Comparison of ENCODE assay signal across 37 mouse cellular contexts in the genomic region with DNA sequence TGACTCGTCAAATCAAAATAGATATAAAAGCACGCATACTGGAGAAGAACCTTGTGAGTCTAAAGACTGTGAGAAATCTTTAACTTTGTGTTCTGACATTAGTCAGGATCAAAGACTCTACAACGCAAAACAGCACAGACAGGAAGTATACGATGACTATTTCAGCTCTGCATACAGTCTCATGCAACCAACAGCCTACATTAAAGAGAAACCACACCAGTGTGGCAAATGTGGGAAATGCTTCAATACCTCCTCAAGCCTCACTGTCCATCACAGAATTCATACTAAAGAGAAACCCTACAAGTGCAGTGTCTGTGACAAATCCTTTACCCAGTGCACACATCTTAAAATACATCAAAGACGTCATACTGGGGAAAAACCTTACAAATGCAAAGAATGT. TPM values are rescaled to one million over a fixed set of nuclear protein-coding genes. Genes with fewer than 3 reads are reported as not detected.
A peak's percentile ranks its signal among the peaks of the same experiment; 100 is the strongest.
DNase-seq lines count a peak whose midpoint lies in the region; ATAC-seq lines count a peak whose summit lies in the region.
"Had no signal": no experiment of that assay in that cellular context is flagged by ENCODE, and none has a peak within 500 bp of the region (broad histone marks: within the 10 kb centered on the region; RNA-seq: fewer than 3 reads in every experiment).

No protein-coding gene starts in this region.

- H3K27me3 ChIP-seq in splenic B cell, adult 2 months (ENCODE audit: control insufficient read depth, insufficient read depth, low read length, poor library complexity, severe bottlenecking) = no peaks in the 10 kb centered on the region
- no peaks in the 10 kb centered on the region for H3K27me3 ChIP-seq in forebrain, embryonic 14.5 days (replicated peaks; ENCODE audit: control insufficient read depth, insufficient read depth, low read length)
- H3K27me3 ChIP-seq in hindbrain, embryonic 13.5 days = no peaks in the 10 kb centered on the region
- H3K27me3 ChIP-seq: embryonic facial prominence, embryonic 13.5 days; forebrain, embryonic 13.5 days; kidney, embryonic 15.5 days; limb, embryonic 15.5 days; stomach, embryonic 15.5 days had no signal

- peak; percentile 64; the same call in 1 of the 2 replicates for ATAC-seq in megakaryocyte, adult 5-6 weeks (ENCODE audit: poor library complexity, severe bottlenecking)
- no peak for ATAC-seq in forebrain, embryonic 14.5 days
- ATAC-seq in hindbrain, embryonic 13.5 days (ENCODE audit: low FRiP score) = no peak
- ATAC-seq: forebrain, embryonic 13.5 days; midbrain, embryonic 16.5 days had no signal

- no peak overlapping the region for H3K4me2 ChIP-seq in forebrain, embryonic 14.5 days (ENCODE audit: low read length)
- H3K4me2 ChIP-seq in hindbrain, embryonic 13.5 days = no peak overlapping the region
- H3K4me2 ChIP-seq: embryonic facial prominence, embryonic 13.5 days; forebrain, embryonic 13.5 days; heart, embryonic 11.5 days; hindbrain, embryonic 14.5 days; kidney, embryonic 15.5 days; limb, embryonic 15.5 days; lung, embryonic 14.5 days; midbrain, embryonic 11.5 days; stomach, embryonic 15.5 days had no signal

- no peak overlapping the region for H3K27ac ChIP-seq in forebrain, embryonic 14.5 days (ENCODE audit: low read depth, low read length)
- no peak overlapping the region for H3K27ac ChIP-seq in hindbrain, embryonic 13.5 days
- H3K27ac ChIP-seq: embryonic facial prominence, embryonic 13.5 days; forebrain, embryonic 13.5 days; gastrocnemius, adult 2 months; hindbrain, embryonic 14.5 days; kidney, embryonic 15.5 days; layer of hippocampus, adult 2 months; limb, embryonic 10.5 days; limb, embryonic 15.5 days; liver, embryonic 14.5 days; stomach, embryonic 15.5 days had no signal

- DNase-seq in CD4-positive, CD25-positive, alpha-beta regulatory T cell, adult 2 months (ENCODE audit: low read depth, low spot score) = peak; percentile 76
- peak; percentile 77 for DNase-seq in T-cell, adult 2 months (ENCODE audit: low spot score)
- peak; percentile 37 for DNase-seq in splenic B cell, adult 2 months (ENCODE audit: low read depth, low spot score)
- no peak for DNase-seq in forebrain, embryonic 14.5 days (ENCODE audit: low spot score)
- no peak for DNase-seq in layer of hippocampus, adult 11-12 months (ENCODE audit: low spot score)
- DNase-seq: adrenal gland, postnatal 25 days; cerebellum, adult 11-12 months; cerebellum, adult 9-11 months; gastrocnemius, adult 2 months; gastrocnemius, postnatal 36 days; heart, adult 18-20 months; heart, postnatal 36 days; kidney, adult 18-20 months; kidney, postnatal 25 days; lung, embryonic 14.5 days; lung, postnatal 14 days; retina, postnatal 1 day; right cerebral cortex, postnatal 14 days; thymus, postnatal 25 days had no signal

- H3K9ac ChIP-seq in forebrain, embryonic 14.5 days (ENCODE audit: low read length) = no peak overlapping the region
- H3K9ac ChIP-seq in hindbrain, embryonic 13.5 days = no peak overlapping the region
- H3K9ac ChIP-seq: embryonic facial prominence, embryonic 13.5 days; forebrain, embryonic 13.5 days; hindbrain, embryonic 14.5 days; kidney, embryonic 15.5 days; limb, embryonic 15.5 days; liver, embryonic 14.5 days; lung, embryonic 14.5 days; stomach, embryonic 15.5 days had no signal

- H3K4me3 ChIP-seq in forebrain, embryonic 14.5 days (ENCODE audit: low read depth, low read length) = no peak overlapping the region
- no peak overlapping the region for H3K4me3 ChIP-seq in hindbrain, embryonic 13.5 days
- H3K4me3 ChIP-seq: embryonic facial prominence, embryonic 13.5 days; erythroblast, embryonic 14.5 days; forebrain, embryonic 13.5 days; gastrocnemius, adult 2 months; kidney, embryonic 15.5 days; layer of hippocampus, adult 2 months; limb, embryonic 10.5 days; limb, embryonic 15.5 days; myocyte; stomach, embryonic 15.5 days had no signal

- peaks cover 16% of the 10 kb centered on the region for H3K36me3 ChIP-seq in splenic B cell, adult 2 months (ENCODE audit: control insufficient read depth, insufficient read depth, low read length, poor library complexity, severe bottlenecking)
- peaks cover 45% of the 10 kb centered on the region for H3K36me3 ChIP-seq in forebrain, embryonic 14.5 days (ENCODE audit: control insufficient read depth, insufficient read depth, low read length)
- peaks cover 55% of the 10 kb centered on the region for H3K36me3 ChIP-seq in hindbrain, embryonic 13.5 days

- no peaks in the 10 kb centered on the region for H3K9me3 ChIP-seq in forebrain, embryonic 14.5 days (replicated peaks; ENCODE audit: control insufficient read depth, low read length)
- no peaks in the 10 kb centered on the region for H3K9me3 ChIP-seq in hindbrain, embryonic 13.5 days
- H3K9me3 ChIP-seq: embryonic facial prominence, embryonic 13.5 days; forebrain, embryonic 13.5 days; G1E; kidney, embryonic 15.5 days; limb, embryonic 10.5 days; limb, embryonic 15.5 days; stomach, embryonic 15.5 days had no signal

- no peaks in the 10 kb centered on the region for H3K4me1 ChIP-seq in forebrain, embryonic 14.5 days (ENCODE audit: control insufficient read depth, insufficient read depth, low read length)
- no peaks in the 10 kb centered on the region for H3K4me1 ChIP-seq in hindbrain, embryonic 13.5 days (replicated peaks)
- H3K4me1 ChIP-seq: embryonic facial prominence, embryonic 13.5 days; forebrain, embryonic 13.5 days; kidney, embryonic 15.5 days; limb, embryonic 10.5 days; limb, embryonic 15.5 days; stomach, embryonic 15.5 days had no signal

- 96% methylated on average over 5 of the region's 5 CpGs for WGBS in forebrain, embryonic 14.5 days
- WGBS in hindbrain, embryonic 13.5 days = 95% methylated on average over 5 of the region's 5 CpGs

RNA-seq across cellular contexts. Expression of gene Zfp51, which starts 13.4 kb away (rescaled TPM):
- 16.3 and 19.6 TPM in 2 replicates for total RNA-seq in megakaryocyte, adult 5-6 weeks (2015)
- 12.4 and 12.5 TPM in 2 replicates for total RNA-seq in megakaryocyte, adult 5-6 weeks (2017)
- polyA plus RNA-seq in forebrain, embryonic 14.5 days (2014; fragmentation: Nextera tagmentation; extraction: Ambion mirVana) = 14.4 and 16.0 TPM in 2 replicates
- polyA plus RNA-seq in hindbrain, embryonic 13.5 days (2015; fragmentation: Nextera tagmentation; extraction: Ambion mirVana) = 13.0 and 15.1 TPM in 2 replicates

RNA-seq across cellular contexts. Expression of gene Zfp53, which starts 25.2 kb away (rescaled TPM):
- total RNA-seq in megakaryocyte, adult 5-6 weeks (2015) = 23.9 and 25.5 TPM in 2 replicates
- 13.7 and 16.0 TPM in 2 replicates for total RNA-seq in megakaryocyte, adult 5-6 weeks (2017)
- polyA plus RNA-seq in forebrain, embryonic 14.5 days (2014; fragmentation: Nextera tagmentation; extraction: Ambion mirVana) = 9.3 and 11.6 TPM in 2 replicates
- polyA plus RNA-seq in hindbrain, embryonic 13.5 days (2015; fragmentation: Nextera tagmentation; extraction: Ambion mirVana) = 10.0 and 10.4 TPM in 2 replicates

RNA-seq across cellular contexts. Expression of gene Zfp54, which starts 40.5 kb away (rescaled TPM):
- total RNA-seq in megakaryocyte, adult 5-6 weeks (2015) = 4.1 and 7.1 TPM in 2 replicates
- total RNA-seq in megakaryocyte, adult 5-6 weeks (2017) = 10.1 and 10.4 TPM in 2 replicates
- polyA plus RNA-seq in forebrain, embryonic 14.5 days (2014; fragmentation: Nextera tagmentation; extraction: Ambion mirVana) = 6.0 and 7.3 TPM in 2 replicates
- polyA plus RNA-seq in hindbrain, embryonic 13.5 days (2015; fragmentation: Nextera tagmentation; extraction: Ambion mirVana) = 4.6 and 5.2 TPM in 2 replicates
- polyA plus RNA-seq: erythroblast, embryonic 14.5 days; small intestine, adult 2 months had no signal

Comparison
In these comparisons a context has a peak if more than half of its experiments do, and no peak if none do; other contexts are left out.
1. DNase-seq: peak in CD4-positive, CD25-positive, alpha-beta regulatory T cell, adult 2 months (single experiment), T-cell, adult 2 months (single experiment) and splenic B cell, adult 2 months (single experiment); none in forebrain, embryonic 14.5 days (single experiment) and layer of hippocampus, adult 11-12 months (single experiment).